Mouse (Mus musculus) heart, embryonic 16.5 days (tissue): ENCODE data around the gene Gse1. TPM values are rescaled to one million over a fixed set of nuclear protein-coding genes. Genes with fewer than 3 reads are reported as not detected.
A peak's percentile ranks its signal among the peaks of the same experiment; 100 is the strongest.

ENCODE experiments used
- ATAC-seq: fragments of 200-750 bp; cut with Nextera tagmentation; replicated peaks from 2 replicates; pipeline ENCODE4 v1.8.0; 2017; ENCODE audit warnings: moderate number of reproducible peaks; ENCODE audit not compliant: insufficient read depth, low FRiP score; ENCODE audit errors: extremely low read depth
- H3K27ac ChIP-seq: fragments of 300-500 bp; sonication (generic); 2 replicates; pipeline ENCODE4 v1.5.1; 2014; ENCODE audit warnings: mild to moderate bottlenecking, low read length, control low read depth, moderate library complexity
- H3K27me3 ChIP-seq: fragments of 300-500 bp; sonication (generic); 2 replicates; pipeline ENCODE4 v1.6.1; 2014; ENCODE audit warnings: low read length, mixed read lengths; ENCODE audit not compliant: control insufficient read depth, insufficient read depth
- H3K36me3 ChIP-seq: fragments of 300-500 bp; sonication (generic); 2 replicates; pipeline ENCODE4 v1.6.1; 2014; ENCODE audit not compliant: control insufficient read depth, insufficient read depth
- H3K4me1 ChIP-seq: fragments of 300-500 bp; sonication (generic); 2 replicates; pipeline ENCODE4 v1.6.1; 2014; ENCODE audit warnings: low read length, mixed read lengths; ENCODE audit not compliant: control insufficient read depth, insufficient read depth
- H3K4me2 ChIP-seq: fragments of 300-500 bp; sonication (generic); 2 replicates; pipeline ENCODE4 v1.6.1; 2014; ENCODE audit warnings: low read depth, mild to moderate bottlenecking, control low read depth, low read length
- H3K4me3 ChIP-seq: fragments of 300-500 bp; sonication (generic); 2 replicates; pipeline ENCODE4 v1.5.1; 2014; ENCODE audit warnings: mild to moderate bottlenecking, control low read depth, low read length
- H3K9ac ChIP-seq: fragments of 300-500 bp; sonication (generic); 2 replicates; pipeline ENCODE4 v1.6.1; 2014; ENCODE audit warnings: low read length, control low read depth
- H3K9me3 ChIP-seq: fragments of 300-500 bp; sonication (generic); replicated peaks from 2 replicates; pipeline ENCODE4 v1.6.1; 2016; ENCODE audit warnings: low read length; ENCODE audit not compliant: control insufficient read depth
- WGBS: fragments of 180-500 bp; shearing (Covaris S2); extraction: QIAGEN DNeasy Blood & Tissue Kit; methylation state at CpG from one replicate; pipeline ENCODE4 v1.1.7; 2014; 5-methylcytosine and 5-hydroxymethylcytosine counted together
- polyA plus RNA-seq: library from polyadenylated mRNA; unstranded; fragments of >200 nt; fragmentation: Nextera tagmentation; extraction: Ambion mirVana; gene quantifications from 2 replicates; pipeline ENCODE4 v1.2.1, GENCODE M21; 2015

Gse1 gene
- polyA plus RNA-seq, 1 experiment from 2014 or later = 7.7 TPM

DNA sequence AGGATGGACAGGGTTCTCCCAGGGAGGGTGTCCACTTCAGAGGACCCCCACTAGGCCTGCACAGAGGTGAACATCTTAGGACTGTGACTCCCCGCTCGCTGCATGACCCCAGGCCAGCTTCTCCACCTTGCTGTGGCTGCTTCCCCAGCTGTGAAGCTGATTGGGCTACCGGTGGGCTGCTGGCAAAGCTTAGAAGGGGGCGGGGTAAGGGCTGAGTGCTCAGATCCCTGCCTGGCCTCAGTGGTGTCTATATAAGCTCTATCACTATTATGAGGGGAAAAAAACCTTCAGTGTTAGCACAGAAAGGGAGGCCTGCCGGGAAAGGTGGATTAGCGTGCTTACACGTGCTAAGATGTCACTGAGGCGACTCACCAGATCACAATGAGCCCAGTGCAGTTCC is 183.6 kb downstream of the Gse1 start:
- Histone ChIP-seq H3K27ac (no peak overlapping the region), H3K9ac (no peak overlapping the region)

DNA sequence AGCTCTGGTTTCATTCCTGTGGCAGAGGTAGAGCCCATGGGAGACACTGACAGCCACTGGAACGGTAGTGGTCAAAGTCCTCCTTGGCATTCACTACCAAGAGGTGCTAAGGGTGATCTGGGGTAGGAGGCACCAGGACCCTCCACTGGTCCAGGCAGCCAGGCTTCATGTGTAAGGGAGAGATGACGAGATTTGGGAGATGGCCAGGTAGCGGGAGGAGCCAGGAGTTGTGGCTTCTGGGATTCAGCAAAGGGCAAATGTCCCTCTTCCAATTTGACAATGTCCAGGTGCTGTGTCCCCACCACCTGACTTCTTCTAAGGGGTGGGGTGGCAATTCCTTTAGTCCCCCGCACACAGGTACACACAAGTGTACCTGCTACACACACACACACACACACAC is 184.1 kb downstream of the Gse1 start:
- 80% methylated on average over 4 of the region's 4 CpGs for WGBS
- Histone ChIP-seq H3K4me2 (no peak overlapping the region), H3K4me1 (peaks cover 25% of the 10 kb centered on the region), H3K36me3 (no peaks in the 10 kb centered on the region), H3K9ac (no peak overlapping the region), H3K4me3 (no peak overlapping the region), H3K27me3 (no peaks in the 10 kb centered on the region), H3K27ac (no peak overlapping the region), H3K9me3 (no peaks in the 10 kb centered on the region)
- no peak for ATAC-seq

More for the DNA sequence above, 183.6 kb downstream of the Gse1 start:
- 51% methylated on average over 8 of the region's 8 CpGs for WGBS
- Histone ChIP-seq H3K4me3 (no peak overlapping the region), H3K9me3 (no peaks in the 10 kb centered on the region), H3K4me1 (peaks cover 20% of the 10 kb centered on the region), H3K36me3 (no peaks in the 10 kb centered on the region), H3K27me3 (no peaks in the 10 kb centered on the region), H3K4me2 (no peak overlapping the region)
- no peak for ATAC-seq

- 0 out of 2 replicates have a peak, but pooled peaks have one; percentile 6 for ATAC-seq
- Histone ChIP-seq H3K27ac (peak overlapping the region; percentile 58; the same call in 1 of the 2 replicates), H3K4me3 (no peak overlapping the region), H3K27me3 (no peaks in the 10 kb centered on the region), H3K9me3 (no peaks in the 10 kb centered on the region), H3K9ac (no peak overlapping the region), H3K4me1 (peaks cover 25% of the 10 kb centered on the region), H3K36me3 (no peaks in the 10 kb centered on the region), H3K4me2 (no peak overlapping the region)
- 75% methylated on average over 29 of the region's 29 CpGs for WGBS
These were observed 184.8 kb downstream of the Gse1 start for GRCm38 (mm10) chr8:120412911-120413625.

DNA sequence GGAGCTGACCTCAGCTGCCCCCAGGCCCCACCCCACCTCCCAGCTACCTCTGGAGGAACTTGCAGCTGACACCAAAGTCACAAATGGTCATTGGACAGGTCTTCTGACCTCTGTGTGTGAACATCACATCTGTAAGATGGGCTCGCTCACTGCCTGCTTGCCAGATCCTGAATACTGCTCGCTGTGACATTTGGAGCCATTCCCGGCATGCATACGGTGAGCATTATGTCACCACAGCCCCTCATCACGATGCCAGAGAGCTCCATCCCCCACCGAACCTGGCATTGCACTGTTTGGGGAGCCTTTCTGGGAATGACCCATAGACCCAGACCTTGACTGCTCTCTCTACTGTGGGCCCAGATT is 185.4 kb downstream of the Gse1 start:
- no peak for ATAC-seq
- no peak overlapping the region for H3K4me3 ChIP-seq
- peak overlapping the region; percentile 34; the same call in 1 of the 2 replicates for H3K27ac ChIP-seq
- H3K4me2 ChIP-seq = no peak overlapping the region
- no peaks in the 10 kb centered on the region for H3K9me3 ChIP-seq
- H3K4me1 ChIP-seq = peaks cover 24% of the 10 kb centered on the region
- 72% methylated on average over 6 of the region's 6 CpGs for WGBS
- no peak overlapping the region for H3K9ac ChIP-seq
- no peaks in the 10 kb centered on the region for H3K36me3 ChIP-seq
- H3K27me3 ChIP-seq = no peaks in the 10 kb centered on the region

DNA sequence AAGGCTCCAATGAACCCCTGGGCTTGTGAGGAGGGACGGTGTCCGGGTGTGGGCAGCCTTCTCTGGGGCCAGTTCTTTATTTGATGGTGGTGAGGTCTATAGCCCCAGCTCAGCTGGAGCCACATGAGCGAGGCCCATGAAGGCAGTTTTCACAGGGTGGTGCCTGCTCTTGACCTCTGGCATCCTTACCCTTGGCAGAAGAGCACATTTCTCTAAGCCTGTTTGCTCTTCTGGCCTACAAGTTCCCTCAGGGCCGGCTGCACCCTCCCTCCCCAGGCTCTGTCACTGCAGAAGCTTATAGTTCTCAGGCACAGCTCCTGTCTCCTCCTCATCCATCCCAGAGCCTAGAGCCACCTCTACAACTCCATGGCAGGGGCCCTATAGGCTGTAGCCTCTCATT is 186.0 kb downstream of the Gse1 start:
- ATAC-seq = no peak
- H3K9me3 ChIP-seq = no peaks in the 10 kb centered on the region
- no peaks in the 10 kb centered on the region for H3K27me3 ChIP-seq
- H3K36me3 ChIP-seq = no peaks in the 10 kb centered on the region
- 85% methylated on average over 4 of the region's 4 CpGs for WGBS
- H3K9ac ChIP-seq = no peak overlapping the region
- no peak overlapping the region for H3K4me3 ChIP-seq
- H3K27ac ChIP-seq = no peak overlapping the region
- H3K4me1 ChIP-seq = peaks cover 21% of the 10 kb centered on the region
- no peak overlapping the region for H3K4me2 ChIP-seq

DNA sequence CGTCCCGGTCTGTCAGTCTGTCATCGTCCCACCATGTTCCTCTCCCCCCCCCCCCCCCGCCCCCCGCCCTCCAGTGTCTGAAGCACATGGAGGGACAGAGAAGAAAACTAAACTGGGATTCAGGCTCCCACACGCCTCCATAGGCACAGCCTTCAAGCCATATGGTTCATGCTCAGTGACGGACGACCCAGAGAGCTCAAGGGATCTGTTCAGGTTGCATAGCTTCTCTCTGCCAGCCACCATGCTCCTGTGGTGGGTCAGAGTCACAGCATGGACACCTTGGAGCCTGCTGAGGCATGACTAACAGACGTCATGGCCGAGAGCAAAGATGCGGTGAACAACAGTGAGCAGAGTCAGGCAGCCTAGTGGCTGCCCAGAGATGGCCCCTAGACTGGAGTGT is 187.2 kb downstream of the Gse1 start:
- 82% methylated on average over 9 of the region's 11 CpGs for WGBS
- Histone ChIP-seq H3K4me1 (peaks cover 26% of the 10 kb centered on the region), H3K36me3 (no peaks in the 10 kb centered on the region), H3K27ac (peak overlapping the region; percentile 78), H3K4me3 (no peak overlapping the region), H3K9ac (no peak overlapping the region), H3K27me3 (no peaks in the 10 kb centered on the region), H3K9me3 (no peaks in the 10 kb centered on the region), H3K4me2 (no peak overlapping the region)
- ATAC-seq = no peak

DNA sequence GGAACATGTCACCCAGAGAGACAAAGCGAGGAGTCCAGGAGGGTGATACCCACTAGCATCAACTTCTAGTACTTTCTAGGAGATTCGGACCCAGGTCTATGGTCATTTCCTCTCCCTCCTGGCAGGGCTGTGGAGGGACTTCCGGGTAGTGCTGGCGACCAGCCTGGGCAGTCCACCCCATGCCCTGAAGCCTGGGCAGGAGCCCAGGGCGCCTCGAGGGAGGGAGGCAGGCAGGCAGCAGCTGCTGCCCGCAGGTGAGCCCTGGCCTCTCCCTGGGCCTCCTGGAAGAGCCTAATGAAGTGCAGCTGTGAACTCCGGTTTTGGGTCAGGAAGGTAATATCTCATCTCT is 187.9 kb downstream of the Gse1 start:
- Histone ChIP-seq H3K4me3 (peak overlapping the region; percentile 13), H3K4me2 (peak overlapping the region; percentile 51), H3K9me3 (no peaks in the 10 kb centered on the region), H3K27me3 (no peaks in the 10 kb centered on the region), H3K36me3 (no peaks in the 10 kb centered on the region), H3K4me1 (peaks cover 29% of the 10 kb centered on the region), H3K27ac (peak overlapping the region; percentile 78), H3K9ac (peak overlapping the region; percentile 67)
- no peak for ATAC-seq
- WGBS = 38% methylated on average over 8 of the region's 8 CpGs

- no peaks in the 10 kb centered on the region for H3K36me3 ChIP-seq
- no peaks in the 10 kb centered on the region for H3K9me3 ChIP-seq
- peak; percentile 80 for ATAC-seq
- 9% methylated on average over 33 of the region's 33 CpGs for WGBS
- peak overlapping the region; percentile 13 for H3K4me3 ChIP-seq
- H3K4me2 ChIP-seq = peak overlapping the region; percentile 51
- H3K27me3 ChIP-seq = no peaks in the 10 kb centered on the region
- H3K4me1 ChIP-seq = peaks cover 35% of the 10 kb centered on the region
- H3K27ac ChIP-seq = peak overlapping the region; percentile 78
- peak overlapping the region; percentile 67 for H3K9ac ChIP-seq
These were observed 188.5 kb downstream of the Gse1 start for GRCm38 (mm10) chr8:120416522-120417394.

DNA sequence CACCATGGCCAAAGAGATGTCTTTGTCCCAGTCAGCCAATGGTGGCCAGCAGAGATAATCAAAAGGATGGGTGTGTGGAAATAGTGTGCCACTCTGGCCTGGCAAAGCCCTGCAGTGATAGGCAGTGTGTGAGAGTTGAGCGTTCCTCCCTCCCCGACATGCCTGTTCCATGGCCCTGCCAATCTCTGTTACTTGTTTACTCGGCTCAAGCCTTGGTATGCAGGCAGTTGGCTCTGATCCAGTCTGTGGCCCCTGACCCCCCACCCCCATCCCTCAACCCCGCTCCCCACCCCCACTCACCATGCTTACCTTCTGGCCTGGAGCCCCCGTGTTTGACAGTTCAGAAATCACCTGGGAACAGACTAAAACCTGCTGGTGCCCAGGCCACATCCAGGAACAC is 189.9 kb downstream of the Gse1 start:
- Histone ChIP-seq H3K9me3 (no peaks in the 10 kb centered on the region), H3K9ac (no peak overlapping the region), H3K4me2 (no peak overlapping the region), H3K36me3 (no peaks in the 10 kb centered on the region), H3K27me3 (no peaks in the 10 kb centered on the region), H3K27ac (no peak overlapping the region), H3K4me3 (no peak overlapping the region), H3K4me1 (peaks cover 34% of the 10 kb centered on the region)
- 72% methylated on average over 5 of the region's 5 CpGs for WGBS
- no peak for ATAC-seq
